ENCODE assay signal across 20 mouse cellular contexts in genomic region chr3:115863487-115863886, GRCm38 (mm10). TPM values are rescaled to one million over a fixed set of nuclear protein-coding genes. Genes with fewer than 3 reads are reported as not detected.
DNase-seq lines count a peak whose midpoint lies in the region; TF ChIP-seq lines count a peak whose summit lies in the region.
"Had no signal": no experiment of that assay in that cellular context is flagged by ENCODE, and none has a peak within 500 bp of the region (broad histone marks: within the 10 kb centered on the region; RNA-seq: fewer than 3 reads in every experiment).

No protein-coding gene starts in this region.

- no peak for TF ChIP-seq EP300 in CH12.LX (IDR thresholded peaks at IDR 0.05; ENCODE audit: low read length)

- peaks cover 19% of the 10 kb centered on the region for H3K9me3 ChIP-seq in CH12.LX (replicated peaks; ENCODE audit: low read length)
- H3K9me3 ChIP-seq: G1E had no signal

- TF ChIP-seq POLR2A in CH12.LX (IDR thresholded peaks at IDR 0.05; ENCODE audit: low read depth, low read length) = no peak

- TF ChIP-seq CTCF in CH12.LX (conservative IDR thresholded peaks at IDR 0.05 in 1 of 2, IDR thresholded peaks at IDR 0.05 in 1 of 2; ENCODE audit: low read depth in 2 of 2, low read length in 2 of 2) = no peak

- H3K27me3 ChIP-seq in CH12.LX (replicated peaks) = no peaks in the 10 kb centered on the region
- H3K27me3 ChIP-seq: Patski had no signal

- in situ Hi-C loops in CH12.LX (cut with MboI; ENCODE audit: low pct_ligation_motif_present, low pct_unique_long_range_greater_than_20kb, low sequenced_read_pairs) = no loop called here

- no peak overlapping the region for H3K4me3 ChIP-seq in CH12.LX (replicated peaks in 1 of 3; ENCODE audit: low read depth in 2 of 3, low read length in 2 of 3, poor library complexity in 1 of 3)

- no peaks in the 10 kb centered on the region for H3K36me3 ChIP-seq in CH12.LX (replicated peaks in 1 of 2; ENCODE audit: control insufficient read depth in 1 of 2, insufficient read depth in 1 of 2, low read length in 1 of 2)
- H3K36me3 ChIP-seq: G1E had no signal

- H3K9ac ChIP-seq in CH12.LX (ENCODE audit: insufficient read depth, low read depth) = no peak overlapping the region

- TF ChIP-seq RAD21 in CH12.LX (IDR thresholded peaks at IDR 0.05; ENCODE audit: low read depth, low read length) = no peak

- intact Hi-C loops in heart, postnatal 25 days (cut with DNase I) = no loop called here

- H3K4me2 ChIP-seq in CH12.LX (ENCODE audit: insufficient read depth, low read depth, poor library complexity, severe bottlenecking) = no peak overlapping the region

- DNase-seq in heart, adult 11 months = peak; percentile 14
- no peak for DNase-seq in heart, postnatal 25 days (ENCODE audit: low spot score)
- DNase-seq in A20 (ENCODE audit: low read depth, low spot score) (peak; percentile 29), CH12.LX (ENCODE audit: extremely low read depth) (no peak)
- DNase-seq in kidney, postnatal 10 days = no peak
- DNase-seq in gastrocnemius, postnatal 25 days = no peak
- DNase-seq: adrenal gland, adult 2 months; adrenal gland, adult 8-10 months; adrenal gland, postnatal 10 days; adrenal gland, postnatal 14 days; adrenal gland, postnatal 25 days; adrenal gland, postnatal 36 days; B cell, adult 2 months; cerebellum, adult 11 months; cerebellum, adult 11-12 months; cerebellum, adult 18-20 months; cerebellum, adult 2 months; cerebellum, adult 8-10 months had no signal

- dilution Hi-C loops in CH12.LX (cut with MboI; ENCODE audit: extremely low pct_ligation_motif_present, extremely low pct_unique_long_range_greater_than_20kb, low sequenced_read_pairs) = no loop called here

- no peaks in the 10 kb centered on the region for H3K79me2 ChIP-seq in CH12.LX (replicated peaks; ENCODE audit: control insufficient read depth, extremely low read depth, insufficient read depth, poor library complexity, severe bottlenecking)

- H3K27ac ChIP-seq in CH12.LX (ENCODE audit: insufficient read depth, low read depth) = no peak overlapping the region

- peaks cover 10 to 45% of the 10 kb centered on the region in 2 experiments for H3K4me1 ChIP-seq in CH12.LX (ENCODE audit: control insufficient read depth in 1 of 2, insufficient read depth in 2 of 2)

TF ChIP-seq in CH12.LX, 34 proteins besides CTCF, POLR2A, EP300 and RAD21:
- no peak for TF ChIP-seq HCFC1 (IDR thresholded peaks at IDR 0.05; ENCODE audit: low read depth, low read length)
- no peak for TF ChIP-seq ZNF384 (IDR thresholded peaks at IDR 0.05; ENCODE audit: low read depth, low read length)
- TF ChIP-seq CHD1 (IDR thresholded peaks at IDR 0.05; ENCODE audit: low read depth, low read length) = no peak
- no peak for TF ChIP-seq ZMIZ1 (IDR thresholded peaks at IDR 0.05; ENCODE audit: low read depth, low read length)
- TF ChIP-seq MXI1 (IDR thresholded peaks at IDR 0.05; ENCODE audit: low read depth, low read length) = no peak
- TF ChIP-seq ZKSCAN1 (IDR thresholded peaks at IDR 0.05; ENCODE audit: borderline replicate concordance, low read depth, low read length) = no peak
- TF ChIP-seq GABPA (IDR thresholded peaks at IDR 0.05; ENCODE audit: insufficient replicate concordance, low read depth, low read length) = no peak
- TF ChIP-seq UBTF (IDR thresholded peaks at IDR 0.05; ENCODE audit: low read depth, low read length) = no peak
- no peak for TF ChIP-seq JUND (conservative IDR thresholded peaks at IDR 0.05; ENCODE audit: low read depth, low read length)
- no peak for TF ChIP-seq JUN (IDR thresholded peaks at IDR 0.05; ENCODE audit: insufficient read depth, low read depth, low read length)
- no peak for TF ChIP-seq USF1 (IDR thresholded peaks at IDR 0.05; ENCODE audit: low read depth, low read length)
- TF ChIP-seq RCOR1 (conservative IDR thresholded peaks at IDR 0.05; ENCODE audit: low read depth, low read length) = no peak
- TF ChIP-seq MAX (IDR thresholded peaks at IDR 0.05; ENCODE audit: low read length) = no peak
- TF ChIP-seq BHLHE40 (IDR thresholded peaks at IDR 0.05; ENCODE audit: low read depth, low read length) = peak; percentile 43; the same call in 1 of the 2 replicates
- peak; percentile 54; the same call in 1 of the 2 replicates for TF ChIP-seq ETS1 (conservative IDR thresholded peaks at IDR 0.05; ENCODE audit: low read depth, low read length)
- 0 out of 2 replicates have a peak, but pooled peaks have one; percentile 51 for TF ChIP-seq MEF2A (IDR thresholded peaks at IDR 0.05; ENCODE audit: borderline replicate concordance, low read depth, low read length)
- no peak for TF ChIP-seq E2F4 (IDR thresholded peaks at IDR 0.05; ENCODE audit: insufficient replicate concordance, low read depth, low read length)
- TF ChIP-seq MAZ (IDR thresholded peaks at IDR 0.05; ENCODE audit: low read depth, low read length) = no peak
- TF ChIP-seq NELFE (IDR thresholded peaks at IDR 0.05; ENCODE audit: low read depth, low read length) = no peak
- no peak for TF ChIP-seq IRF4 (IDR thresholded peaks at IDR 0.05; ENCODE audit: low read depth, low read length)

RNA-seq across cellular contexts. Expression of gene Dph5, which starts 24.1 kb away (rescaled TPM):
- total RNA-seq in heart, postnatal 25 days (2021) = 1 to 10 TPM; 5.2 to 5.6 TPM
- total RNA-seq in CH12.LX (2012; rRNA removed) (37.0 and 41.4 TPM in 2 replicates), CH12.LX (2014; rRNA removed) (70.0 and 74.3 TPM in 2 replicates)
- polyA plus RNA-seq in CH12.LX (2012; ENCODE audit: insufficient read length, low read depth) = 54.1 and 55.1 TPM in 2 replicates
- total RNA-seq in gastrocnemius, postnatal 25 days (2021) = 1 to 10 TPM; 6.5 to 6.6 TPM

Comparison
In these comparisons a context has a peak if more than half of its experiments do, and no peak if none do; other contexts are left out.
1. DNase-seq: peak in heart, adult 11 months (single experiment) and A20 (single experiment); none in heart, postnatal 25 days (single experiment), CH12.LX (single experiment), kidney, postnatal 10 days (single experiment) and gastrocnemius, postnatal 25 days (single experiment).
2. RNA of gene Dph5, which starts 24.1 kb away (total RNA-seq): 37.0 to 74.3 TPM in CH12.LX; 6.5 to 6.6 TPM in gastrocnemius, postnatal 25 days and 5.2 to 5.6 TPM in heart, postnatal 25 days; every median in the first group is over 4 times any median in the second.